20 mouse cellular contexts compared by ENCODE assay signal in the genomic region with DNA sequence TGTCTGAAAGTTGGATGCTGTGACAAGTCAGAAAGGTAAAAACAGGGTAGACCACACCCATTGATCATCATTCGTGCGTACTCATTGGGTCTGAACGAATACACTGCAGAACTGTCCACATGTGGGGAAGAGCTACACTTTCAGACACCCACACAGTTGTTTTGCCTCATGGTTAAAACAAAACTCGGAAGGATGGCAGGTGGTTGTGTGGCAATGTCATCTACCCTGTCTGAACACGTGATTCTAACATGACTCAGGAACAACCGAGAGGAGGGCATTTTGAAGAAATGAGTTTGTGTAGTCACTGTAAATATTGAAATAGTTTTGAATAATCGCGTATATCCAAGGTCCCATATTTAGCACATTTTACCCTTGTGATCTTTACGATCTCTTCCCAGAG. TPM values are rescaled to one million over a fixed set of nuclear protein-coding genes. Genes with fewer than 3 reads are reported as not detected.
"Had no signal": no experiment of that assay in that cellular context is flagged by ENCODE, and none has a peak within 500 bp of the region (broad histone marks: within the 10 kb centered on the region; RNA-seq: fewer than 3 reads in every experiment).

No protein-coding gene starts in this region.

- H3K27me3 ChIP-seq: neural tube, embryonic 13.5 days; neural tube, embryonic 15.5 days; stomach, embryonic 15.5 days had no signal

- H3K4me2 ChIP-seq: neural tube, embryonic 13.5 days; neural tube, embryonic 15.5 days; stomach, embryonic 15.5 days had no signal

- H3K9ac ChIP-seq: neural tube, embryonic 13.5 days; neural tube, embryonic 15.5 days; stomach, embryonic 15.5 days had no signal

- H3K9me3 ChIP-seq: neural tube, embryonic 13.5 days; neural tube, embryonic 15.5 days; stomach, embryonic 15.5 days had no signal

- H3K36me3 ChIP-seq: neural tube, embryonic 13.5 days; neural tube, embryonic 15.5 days; stomach, embryonic 15.5 days had no signal

- H3K27ac ChIP-seq: neural tube, embryonic 13.5 days; neural tube, embryonic 15.5 days; stomach, embryonic 15.5 days; stomach, postnatal 0 days had no signal

- H3K4me1 ChIP-seq: neural tube, embryonic 13.5 days; neural tube, embryonic 15.5 days; stomach, embryonic 15.5 days had no signal

- DNase-seq: retina, postnatal 1 day; right cerebral cortex, adult 18-20 months; right cerebral cortex, postnatal 14 days; right cerebral cortex, postnatal 25 days; right cerebral cortex, postnatal 4 days; spleen, adult 18-20 months; thymus, adult 18-20 months; thymus, adult 2 months; thymus, postnatal 14 days; thymus, postnatal 25 days; thymus, postnatal 36 days; thymus, postnatal 4 days had no signal

- H3K4me3 ChIP-seq: neural tube, embryonic 13.5 days; neural tube, embryonic 15.5 days; stomach, embryonic 15.5 days had no signal

RNA-seq across cellular contexts. Expression of gene Gc, which starts 8.4 kb away (rescaled TPM):
- total RNA-seq: neutrophil, adult 5-6 weeks had no signal
- polyA plus RNA-seq: neural tube, embryonic 15.5 days; small intestine, adult 2 months; testis, adult 2 months; urinary bladder, adult 2 months had no signal
